Mouse (Mus musculus) left cerebral cortex, postnatal 10 days (tissue): ENCODE data around the gene Rictor. TPM values are rescaled to one million over a fixed set of nuclear protein-coding genes. Genes with fewer than 3 reads are reported as not detected.
A peak's percentile ranks its signal among the peaks of the same experiment; 100 is the strongest.

ENCODE experiments used
- DNase-seq, 2 experiments: peaks; one replicate each; pipeline ENCODE4 v3.0.0; 2021 to 2022; ENCODE audit warnings: low spot score in 2 of 2, mixed read lengths in 1 of 2; ENCODE audit errors: extremely low spot score in 1 of 2
- intact Hi-C: fragments of 180-260 bp; cut with DNase I; formaldehyde crosslinking; loops from one replicate; pipeline ENCODE4 v1.15.1; 2025
- total RNA-seq, 2 experiments: library from RNA; stranded (reverse); gene quantifications; 2 replicates each; pipeline ENCODE4 v1.2.3; 2021

Rictor gene
- 10 to 100 TPM; 33.9 to 34.2 TPM for total RNA-seq

GRCm38 (mm10) chr15:6707936-6708525, at the start of gene Rictor:
Gene Rictor (plus strand): TSS chr15:6708379.
- intact Hi-C loops: loop anchor here (2.0 kb wide), 1 partner anchor 17 kb away; no protein-coding TSS in a partner anchor

DNA sequence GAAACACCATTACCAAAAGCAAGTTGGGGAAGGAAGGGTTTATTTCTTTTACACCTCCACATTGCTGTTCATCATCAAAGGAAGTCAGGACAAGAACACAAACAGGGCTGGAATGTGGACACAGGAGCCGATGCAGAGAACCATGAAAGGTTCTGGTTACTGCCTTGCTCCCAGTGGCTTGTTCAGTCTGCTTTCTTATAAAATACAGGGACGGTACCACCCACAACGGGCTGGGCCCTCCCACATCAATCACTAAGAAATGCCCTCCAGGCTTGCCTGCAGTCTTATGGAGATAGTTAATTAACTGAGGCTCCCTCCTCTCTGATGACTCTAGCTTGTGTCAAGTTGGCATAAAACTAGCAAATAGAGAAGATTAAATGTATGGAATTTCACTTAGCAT, 46.2 kb upstream of the Rictor start:
- DNase-seq: no peak
- intact Hi-C loops: no loop called here

More at GRCm38 (mm10) chr15:6707936-6708525, at the start of gene Rictor:
- DNase-seq: peak; percentile 61 to 93

- intact Hi-C loops: no loop called here
- DNase-seq: no peak
These were observed 44.2 kb upstream of the Rictor start for GRCm38 (mm10) chr15:6663991-6664390.

GRCm38 (mm10) chr15:6666072-6666471, 42.1 kb upstream of the Rictor start:
- DNase-seq: no peak
- intact Hi-C loops: no loop called here

DNA sequence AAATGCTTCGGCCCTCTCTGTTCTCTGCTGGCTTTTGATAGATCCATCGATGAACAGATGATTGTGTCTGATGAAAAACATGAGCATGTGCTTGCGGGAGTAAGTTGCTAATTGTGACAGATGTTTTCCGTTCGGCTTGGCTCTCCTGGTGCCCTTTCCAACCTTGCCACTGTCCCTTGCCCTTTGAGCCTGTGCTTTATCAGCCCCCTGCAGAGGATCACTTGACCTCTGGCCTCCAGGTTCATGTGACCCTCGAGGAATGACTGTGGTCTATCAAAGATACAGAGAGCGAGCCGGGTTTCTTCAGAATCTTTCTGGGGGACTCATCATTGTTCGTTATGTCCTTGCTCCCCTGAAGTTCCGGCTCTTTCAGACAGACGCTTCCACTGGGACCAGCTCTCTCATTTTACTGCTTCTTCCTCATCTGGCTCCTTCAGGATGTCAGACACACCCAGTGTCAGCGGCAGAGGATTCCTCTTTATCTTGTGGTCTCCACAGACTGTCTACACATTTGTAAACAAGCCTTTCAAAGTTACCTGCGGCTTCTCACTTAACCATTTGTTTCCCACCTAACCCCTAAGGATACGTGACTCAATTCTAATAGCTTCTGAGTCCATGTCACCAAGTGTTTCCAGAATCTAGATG, 39.3 kb upstream of the Rictor start:
- intact Hi-C loops: no loop called here
- DNase-seq: no peak

DNA sequence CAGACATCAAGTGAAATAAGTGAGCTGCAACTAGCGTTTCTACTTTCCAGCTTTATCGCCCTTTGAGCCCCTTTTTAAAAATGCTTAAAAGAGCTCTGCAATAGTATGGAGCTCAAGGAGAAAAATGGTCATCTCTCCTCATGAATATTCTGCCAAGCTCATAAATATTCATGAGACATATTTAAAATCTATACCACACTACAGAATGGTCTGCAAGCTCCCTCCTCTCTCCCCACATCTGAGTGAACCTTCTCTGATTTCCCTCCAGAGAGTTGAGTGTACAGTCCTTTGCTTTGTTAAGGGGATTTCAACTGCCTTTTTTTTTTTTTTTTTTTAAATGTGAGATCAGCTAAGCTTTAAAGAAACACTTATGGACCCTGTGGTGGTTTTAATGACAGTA, 29.7 kb upstream of the Rictor start:
- no peak for DNase-seq
- intact Hi-C loops: no loop called here

DNA sequence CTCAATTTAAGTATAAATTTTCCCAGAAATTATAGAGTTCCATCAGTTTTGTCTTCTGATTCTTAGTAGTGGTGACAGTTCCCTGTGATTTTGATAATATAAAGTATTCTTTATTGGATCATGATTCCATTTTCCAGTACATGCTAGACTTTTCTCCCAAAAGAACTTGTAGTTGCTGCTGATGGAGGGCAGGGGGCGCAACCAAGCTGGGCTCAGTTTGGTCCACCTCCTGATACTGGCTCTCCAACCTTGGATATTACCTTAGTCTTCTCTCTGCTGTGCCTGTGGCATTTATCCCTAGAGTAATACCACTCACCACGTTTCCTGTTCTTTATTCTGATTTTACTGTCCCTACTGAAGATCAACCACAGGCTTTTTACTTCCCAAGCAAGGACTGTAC, 6.0 kb upstream of the Rictor start:
- intact Hi-C loops: no loop called here
- DNase-seq: no peak

- no peak for DNase-seq
- intact Hi-C loops: no loop called here
These were observed 2.8 kb upstream of the Rictor start for GRCm38 (mm10) chr15:6705351-6705901.

DNA sequence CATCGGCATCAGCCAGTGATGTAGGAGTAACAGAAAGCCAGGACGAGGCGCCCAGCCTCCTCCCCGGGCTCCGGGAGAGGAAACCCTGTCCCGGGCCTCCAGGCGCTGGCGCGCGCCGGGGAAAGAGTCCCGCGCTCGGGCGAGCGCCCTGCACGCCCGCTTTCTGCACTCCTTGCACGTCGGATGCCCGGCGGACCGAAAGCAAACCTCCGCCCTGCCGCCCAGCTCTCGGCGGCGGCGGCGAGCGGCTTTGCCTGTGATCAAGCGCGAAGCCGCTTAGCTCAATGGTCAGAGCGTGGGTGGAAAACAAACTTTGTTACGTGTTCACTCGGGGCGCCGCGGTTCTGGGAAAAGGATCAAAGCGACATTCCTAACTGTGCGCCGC, 636 bp upstream of the Rictor start:
- intact Hi-C loops: loop anchor here (2.0 kb wide), 1 partner anchor 17 kb away; no protein-coding TSS in a partner anchor

DNA sequence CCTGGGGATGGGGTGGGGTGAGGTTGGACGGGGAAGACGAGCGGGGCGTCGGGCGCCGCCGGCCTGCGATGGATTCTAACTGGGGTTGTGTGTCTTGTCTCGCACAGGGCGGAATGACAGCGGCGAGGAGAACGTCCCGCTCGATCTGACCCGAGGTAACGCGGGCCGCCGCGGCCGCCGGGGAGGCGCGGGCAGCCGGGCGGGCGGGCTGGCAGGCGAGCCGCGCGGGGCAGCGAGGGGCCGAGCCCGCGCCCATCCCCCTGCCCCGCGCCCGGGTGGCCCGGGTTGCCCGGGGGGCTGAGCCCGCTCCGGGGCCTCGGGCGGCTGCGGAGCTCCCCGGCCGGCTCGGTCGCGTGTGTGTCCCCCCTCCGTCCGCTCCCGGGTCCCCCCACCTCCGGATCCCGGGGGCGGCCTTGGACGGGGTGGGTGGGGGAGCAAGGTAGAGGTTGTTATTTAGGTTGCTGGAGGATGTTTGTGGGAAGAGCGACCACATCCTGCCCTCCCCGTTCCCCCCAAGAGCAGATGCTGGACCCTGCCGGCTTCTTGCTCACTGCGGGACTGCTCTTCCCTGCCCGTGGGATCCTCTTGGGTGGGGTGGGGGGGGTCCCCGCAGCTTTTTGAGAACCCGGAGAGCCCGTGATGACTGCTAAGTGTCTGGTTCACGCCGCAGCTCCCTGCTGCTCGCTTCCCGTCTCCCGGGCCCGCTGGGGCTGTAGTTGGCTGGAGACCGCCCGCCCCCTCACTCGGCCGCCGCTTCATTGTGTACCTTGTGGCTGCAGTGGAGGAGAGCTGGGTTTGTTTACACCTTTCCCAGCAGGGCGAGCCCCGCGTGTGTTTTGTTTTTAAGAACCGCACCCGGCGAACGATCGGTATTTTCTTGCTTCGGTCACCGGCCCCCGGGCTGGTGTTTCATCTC, 605 bp downstream of the Rictor start:
- DNase-seq: peak in 1 of 2 experiments; percentile 81
- intact Hi-C loops: no loop called here

More for the DNA sequence above, 636 bp upstream of the Rictor start:
- DNase-seq: peak; percentile 45 to 89

DNA sequence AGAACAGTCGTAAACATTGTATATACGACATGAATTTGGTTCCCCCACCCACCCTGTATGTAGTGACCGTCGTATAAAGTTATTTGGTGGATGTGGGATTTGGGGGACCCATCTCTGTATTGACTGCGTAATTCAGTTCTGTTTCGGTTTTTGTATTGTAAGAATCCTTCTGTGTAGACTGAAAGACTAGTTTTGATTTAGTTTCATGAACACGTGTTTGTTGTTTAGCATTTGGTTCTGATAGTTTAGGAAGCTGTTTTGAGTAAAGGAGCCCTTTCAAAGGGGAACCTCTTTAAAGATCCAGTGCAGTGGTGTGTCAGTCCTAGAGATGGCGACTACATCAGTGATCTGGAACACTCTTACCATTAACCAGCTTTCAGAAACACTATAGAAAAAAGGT, 1.4 kb downstream of the Rictor start:
- DNase-seq: no peak
- intact Hi-C loops: no loop called here

DNA sequence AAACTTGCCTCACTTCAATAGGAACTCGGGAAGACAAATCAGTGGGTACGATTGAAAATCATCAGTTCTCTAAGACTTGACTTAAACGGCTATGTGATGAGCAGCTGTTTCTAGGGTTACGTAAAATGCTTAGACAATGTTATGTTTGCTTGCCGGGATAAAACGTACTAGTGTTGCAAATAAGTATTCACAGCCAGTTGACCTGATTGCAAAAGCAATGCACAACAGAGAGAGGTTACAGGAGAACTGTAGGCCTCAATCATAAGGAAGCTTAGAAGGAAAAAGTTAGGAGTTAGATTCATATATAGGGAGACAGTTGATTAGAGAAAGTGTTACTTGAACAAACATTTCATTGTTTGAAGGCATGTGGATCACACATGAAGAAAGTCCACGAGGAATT, 2.2 kb downstream of the Rictor start:
- intact Hi-C loops: no loop called here
- no peak for DNase-seq

DNA sequence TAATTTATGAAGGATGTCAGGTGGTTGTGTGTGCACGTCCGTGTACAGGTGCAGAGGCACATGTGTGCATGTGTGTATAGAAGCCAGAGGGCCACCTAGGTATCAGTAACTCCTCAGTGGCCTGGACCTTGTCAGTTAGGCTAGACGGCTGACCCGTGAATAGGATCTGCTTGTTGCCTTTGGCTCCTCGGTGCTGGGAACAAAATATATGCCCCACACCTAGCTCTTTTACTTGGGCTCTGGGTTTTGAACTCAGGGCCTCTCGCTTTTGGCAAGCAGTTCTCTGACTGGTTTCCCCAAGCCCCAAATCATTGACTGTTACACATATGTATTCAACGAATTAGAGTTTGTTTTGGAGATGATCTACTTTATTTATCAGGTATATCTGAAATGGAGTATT, 3.0 kb downstream of the Rictor start:
- intact Hi-C loops: no loop called here
- no peak for DNase-seq

DNA sequence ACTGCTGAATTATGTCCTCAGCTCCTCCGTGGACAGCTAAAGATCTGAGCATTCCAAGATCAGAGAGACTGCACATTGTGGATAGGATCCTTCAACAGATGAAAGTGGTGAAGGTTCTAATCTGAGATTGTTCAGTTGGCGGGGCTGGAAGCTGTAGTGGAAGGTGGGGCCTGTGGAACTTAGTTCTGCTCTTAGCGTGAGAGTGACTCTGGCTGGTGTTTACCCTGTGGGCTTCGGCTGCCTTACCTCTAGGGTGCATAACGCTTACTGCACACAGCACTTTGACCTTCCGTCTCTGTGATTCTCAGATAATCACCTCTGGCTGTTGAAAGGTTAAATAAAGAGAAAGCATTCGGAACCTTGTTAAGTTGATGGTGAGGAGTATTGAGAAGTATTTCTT, 6.6 kb downstream of the Rictor start:
- DNase-seq: no peak
- intact Hi-C loops: no loop called here

DNA sequence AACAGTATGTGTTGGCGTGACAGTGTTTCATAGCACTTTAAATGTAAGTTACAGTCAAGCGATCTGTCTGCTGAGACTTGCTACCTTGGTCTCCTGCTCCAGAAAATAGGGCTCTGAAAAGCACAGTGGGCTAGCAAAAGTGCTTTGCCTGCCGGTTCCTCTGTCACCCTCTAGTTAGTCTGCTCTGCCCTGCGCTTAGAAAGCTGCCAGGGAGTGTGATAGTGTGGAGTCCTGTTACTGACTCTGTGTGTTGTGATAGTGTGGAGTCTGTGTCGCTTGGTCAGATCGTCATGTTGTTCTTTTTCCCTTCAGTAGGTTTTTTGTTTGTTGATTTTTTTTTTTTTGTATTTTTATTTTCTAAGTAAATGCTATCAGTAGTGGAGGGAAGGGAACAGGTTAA, 7.1 kb downstream of the Rictor start:
- DNase-seq: no peak
- intact Hi-C loops: no loop called here

DNA sequence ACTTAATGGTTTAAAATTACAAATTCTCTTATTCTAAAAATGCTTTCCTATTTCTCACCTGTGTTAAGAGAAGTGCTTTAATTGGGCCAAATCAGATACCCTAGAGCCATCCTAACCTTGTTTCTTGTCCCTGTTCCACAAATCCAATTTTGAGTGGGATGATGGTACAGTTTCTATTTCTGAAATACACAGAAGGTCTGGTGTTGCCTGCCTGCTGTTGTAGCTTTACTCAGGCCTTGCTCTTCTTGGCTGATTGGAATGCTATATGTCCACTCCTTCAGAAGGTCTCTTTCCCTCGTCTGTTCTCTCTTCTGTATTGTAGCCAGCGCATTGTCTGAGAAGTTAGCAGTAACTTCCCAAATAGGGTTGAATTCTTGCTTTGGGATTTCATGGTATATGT, 13.2 kb downstream of the Rictor start:
- intact Hi-C loops: no loop called here
- DNase-seq: no peak

DNA sequence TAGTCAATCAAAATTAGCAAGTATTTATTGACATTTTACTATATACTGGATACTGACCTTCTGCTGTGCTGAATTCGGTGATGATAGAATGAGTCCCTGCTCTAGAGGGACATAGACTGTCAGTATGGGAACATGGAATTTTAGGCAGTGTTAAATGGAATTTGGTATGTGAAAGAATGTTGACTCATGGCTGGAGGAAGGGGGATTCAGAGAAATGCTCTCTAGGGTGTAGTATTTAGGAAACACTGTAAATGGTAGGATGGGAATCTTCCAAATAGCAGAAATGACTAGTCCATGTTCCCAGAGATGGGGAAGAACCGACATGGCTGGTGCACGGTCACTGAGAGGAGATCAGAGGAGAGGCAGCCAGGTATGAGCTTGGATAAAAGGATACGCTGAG, 13.6 kb downstream of the Rictor start:
- DNase-seq: no peak
- intact Hi-C loops: no loop called here

GRCm38 (mm10) chr15:6722405-6723176, 14.4 kb downstream of the Rictor start:
- no peak for DNase-seq
- intact Hi-C loops: no loop called here

- DNase-seq: no peak
- intact Hi-C loops: no loop called here
These were observed 15.2 kb downstream of the Rictor start for GRCm38 (mm10) chr15:6723338-6723737.
